In genomic region chr11:98955707-98956235, GRCm38 (mm10) we compare ENCODE assay signal across 9 mouse cellular contexts. TPM values are rescaled to one million over a fixed set of nuclear protein-coding genes. Genes with fewer than 3 reads are reported as not detected.
A peak's percentile ranks its signal among the peaks of the same experiment; 100 is the strongest.
DNase-seq lines count a peak whose midpoint lies in the region; ATAC-seq and TF ChIP-seq lines count a peak whose summit lies in the region.
"Had no signal": no experiment of that assay in that cellular context is flagged by ENCODE, and none has a peak within 500 bp of the region (broad histone marks: within the 10 kb centered on the region; RNA-seq: fewer than 3 reads in every experiment).

No protein-coding gene starts in this region.

- no peak for TF ChIP-seq POLR2A in cerebellum, adult 2 months (IDR thresholded peaks at IDR 0.05; ENCODE audit: borderline replicate concordance, insufficient read depth, low read length)

- H3K27ac ChIP-seq in cerebellum, adult 2 months (ENCODE audit: insufficient read depth, low read length) = no peak overlapping the region
- 0 out of 2 replicates have a peak overlapping the region, but pooled peaks have one; percentile 77 for H3K27ac ChIP-seq in liver, postnatal 0 days (ENCODE audit: low read depth)

- ATAC-seq in liver, postnatal 0 days = no peak

- H3K9ac ChIP-seq in liver, postnatal 0 days (replicated peaks) = no peak overlapping the region

- no peak overlapping the region for H3K4me2 ChIP-seq in liver, postnatal 0 days (ENCODE audit: low read depth, low read length)

- H3K4me3 ChIP-seq in cerebellum, adult 2 months (replicated peaks; ENCODE audit: insufficient read depth, low read depth, low read length) = no peak overlapping the region
- H3K4me3 ChIP-seq in liver, postnatal 0 days (ENCODE audit: low read depth, low read length) = no peak overlapping the region

- no peaks in the 10 kb centered on the region for H3K36me3 ChIP-seq in liver, postnatal 0 days (replicated peaks; ENCODE audit: insufficient read depth, low read length)

- H3K4me1 ChIP-seq in cerebellum, adult 2 months (ENCODE audit: control insufficient read depth, insufficient read depth, low read length) = peaks cover 39% of the 10 kb centered on the region
- H3K4me1 ChIP-seq in liver, postnatal 0 days (ENCODE audit: insufficient read depth) = peaks cover 64% of the 10 kb centered on the region

- intact Hi-C loops in left cerebral cortex, postnatal 4 days (cut with DNase I) = no loop called here
- intact Hi-C loops in left cerebral cortex, postnatal 36 days (cut with DNase I) = no loop called here

- H3K27me3 ChIP-seq in cerebellum, adult 2 months (ENCODE audit: control insufficient read depth, insufficient read depth, low read length) = no peaks in the 10 kb centered on the region
- H3K27me3 ChIP-seq in liver, postnatal 0 days (ENCODE audit: insufficient read depth, low read length) = peaks cover 8% of the 10 kb centered on the region; the same call in 1 of the 2 replicates

- TF ChIP-seq EP300 in liver, postnatal 0 days (IDR thresholded peaks at IDR 0.05; ENCODE audit: low read depth) = no peak

- H3K9me3 ChIP-seq in liver, postnatal 0 days (ENCODE audit: low read length) = no peaks in the 10 kb centered on the region

- DNase-seq in cerebellum, adult 11-12 months = peak; percentile 56
- no peak for DNase-seq in cerebellum, adult 2 months
- peak; percentile 36 for DNase-seq in left cerebral cortex, postnatal 4 days
- DNase-seq in left cerebral cortex, postnatal 36 days (ENCODE audit: low spot score in 2 of 2) = no peak
- peak; percentile 29 to 75 for DNase-seq in adrenal gland, postnatal 36 days
- DNase-seq in liver, postnatal 0 days = peak; percentile 17
- no peak for DNase-seq in ovary, adult 18-20 months (ENCODE audit: low spot score)
- DNase-seq in layer of hippocampus, postnatal 36 days = no peak

- WGBS in cerebellum, adult 2 months = 37% methylated on average over 6 of the region's 7 CpGs
- 57% methylated on average over 6 of the region's 7 CpGs for WGBS in liver, postnatal 0 days (ENCODE audit: insufficient replicate concordance)

- TF ChIP-seq CTCF in cerebellum, adult 2 months (IDR thresholded peaks at IDR 0.05; ENCODE audit: borderline replicate concordance, insufficient read depth, low read depth, low read length) = no peak
- no peak for TF ChIP-seq CTCF in liver, postnatal 0 days (IDR thresholded peaks at IDR 0.05; ENCODE audit: low read depth)

RNA-seq across cellular contexts. Expression of gene Gjd3, which starts 27.0 kb away (rescaled TPM):
- polyA plus RNA-seq in cerebellum, adult 2 months (2012; rRNA removed) = 1.2 and 2.1 TPM in 2 replicates
- total RNA-seq in left cerebral cortex, postnatal 4 days (2021) = 1 to 10 TPM; 2.2 to 3.4 TPM
- total RNA-seq in left cerebral cortex, postnatal 36 days (2021) = 1 to 10 TPM; 2.0 TPM
- not detected for total RNA-seq in adrenal gland, postnatal 36 days (2021)
- not detected in 2 replicates for polyA plus RNA-seq in liver, postnatal 0 days (2015; fragmentation: Nextera tagmentation; extraction: Ambion mirVana)
- 1 to 10 TPM in 1 of 2 experiments, under 1 TPM in 1; 0.96 to 1.1 TPM for total RNA-seq in layer of hippocampus, postnatal 36 days (2021)
- total RNA-seq: neutrophil, adult 5-6 weeks had no signal

RNA-seq across cellular contexts. Expression of gene Rara, which starts 28.2 kb away (rescaled TPM):
- polyA plus RNA-seq in cerebellum, adult 2 months (2012; rRNA removed) = 13.5 and 15.4 TPM in 2 replicates
- total RNA-seq in left cerebral cortex, postnatal 4 days (2021) = 10 to 100 TPM; 20.3 to 21.5 TPM
- 10 to 100 TPM; 10.5 to 11.6 TPM for total RNA-seq in left cerebral cortex, postnatal 36 days (2021)
- 10 to 100 TPM; 20.0 to 24.5 TPM for total RNA-seq in adrenal gland, postnatal 36 days (2021)
- 5.4 and 5.6 TPM in 2 replicates for polyA plus RNA-seq in liver, postnatal 0 days (2015; fragmentation: Nextera tagmentation; extraction: Ambion mirVana)
- total RNA-seq in layer of hippocampus, postnatal 36 days (2021) = 10 to 100 TPM; 18.5 to 18.7 TPM

RNA-seq across cellular contexts. Expression of gene Cdc6, which starts 48.2 kb away (rescaled TPM):
- 0.30 and 0.36 TPM in 2 replicates for polyA plus RNA-seq in cerebellum, adult 2 months (2012; rRNA removed)
- 1 to 10 TPM; 1.4 to 1.8 TPM for total RNA-seq in left cerebral cortex, postnatal 4 days (2021)
- total RNA-seq in left cerebral cortex, postnatal 36 days (2021) = under 1 TPM; 0.39 to 0.47 TPM
- total RNA-seq in adrenal gland, postnatal 36 days (2021) = 1 to 10 TPM in 1 of 2 experiments, under 1 TPM in 1; 0.89 to 1.5 TPM
- polyA plus RNA-seq in liver, postnatal 0 days (2015; fragmentation: Nextera tagmentation; extraction: Ambion mirVana) = 19.1 and 22.3 TPM in 2 replicates
- under 1 TPM; 0.50 to 0.88 TPM for total RNA-seq in layer of hippocampus, postnatal 36 days (2021)

Comparison
In these comparisons a context has a peak if more than half of its experiments do, and no peak if none do; other contexts are left out.
1. DNase-seq: peak in cerebellum, adult 11-12 months (single experiment), left cerebral cortex, postnatal 4 days (single experiment), adrenal gland, postnatal 36 days (2 of 2) and liver, postnatal 0 days (single experiment); none in cerebellum, adult 2 months (0 of 2), left cerebral cortex, postnatal 36 days (0 of 2), ovary, adult 18-20 months (single experiment) and layer of hippocampus, postnatal 36 days (0 of 2).